In genomic region chr12:76190940-76191339, GRCm38 (mm10) we compare ENCODE assay signal across 9 mouse cellular contexts. TPM values are rescaled to one million over a fixed set of nuclear protein-coding genes. Genes with fewer than 3 reads are reported as not detected.
DNase-seq lines count a peak whose midpoint lies in the region; ATAC-seq lines count a peak whose summit lies in the region.
"Had no signal": no experiment of that assay in that cellular context is flagged by ENCODE, and none has a peak within 500 bp of the region (broad histone marks: within the 10 kb centered on the region; RNA-seq: fewer than 3 reads in every experiment).

No protein-coding gene starts in this region.

- no peak overlapping the region for H3K9ac ChIP-seq in heart, embryonic 11.5 days (ENCODE audit: low read depth, low read length)

- no peak overlapping the region for H3K4me2 ChIP-seq in heart, embryonic 11.5 days

- H3K27me3 ChIP-seq in heart, embryonic 11.5 days (ENCODE audit: control insufficient read depth, insufficient read depth, low read length): no peaks in the 10 kb centered on the region

- 0 out of 2 replicates have a peak, but pooled peaks cover 2% of the 10 kb centered on the region for H3K4me1 ChIP-seq in heart, embryonic 11.5 days (ENCODE audit: control insufficient read depth, insufficient read depth, low read length)

- H3K36me3 ChIP-seq in heart, embryonic 11.5 days (ENCODE audit: control insufficient read depth, insufficient read depth, low read length): no peaks in the 10 kb centered on the region

- H3K27ac ChIP-seq in heart, embryonic 11.5 days (ENCODE audit: low read depth, low read length): no peak overlapping the region

- WGBS in heart, embryonic 11.5 days (ENCODE audit: insufficient replicate concordance): 40% methylated on average over 11 of the region's 11 CpGs

- ATAC-seq in heart, embryonic 11.5 days (replicated peaks; ENCODE audit: insufficient number of reproducible peaks, low FRiP score, low TSS enrichment): no peak
- ATAC-seq in CD4-positive, CD25-positive, alpha-beta regulatory T cell, adult 4 months: peak; percentile 69
- peak; percentile 84 for ATAC-seq in granulocyte monocyte progenitor cell, adult 5-6 weeks (replicated peaks; ENCODE audit: poor library complexity, severe bottlenecking)
- ATAC-seq in neutrophil, adult 5-6 weeks (ENCODE audit: extremely low read depth, insufficient number of reproducible peaks, low FRiP score, poor library complexity, severe bottlenecking): peak; percentile 80; the same call in 1 of the 2 replicates

- no peaks in the 10 kb centered on the region for H3K9me3 ChIP-seq in heart, embryonic 11.5 days (replicated peaks; ENCODE audit: control insufficient read depth, low read length)

- H3K4me3 ChIP-seq in heart, embryonic 11.5 days (ENCODE audit: low read depth, low read length): no peak overlapping the region

- peak; percentile 45 for DNase-seq in heart, adult 8-10 months (ENCODE audit: low spot score)
- peak; percentile 48 for DNase-seq in c-Kit-positive CD71-positive TER-119-negative erythroid progenitor cells, embryonic 14.5 days (ENCODE audit: low read depth)
- peak; percentile 21 to 63 for DNase-seq in layer of hippocampus, postnatal 14 days (ENCODE audit: low spot score in 2 of 2)
- DNase-seq in spleen, postnatal 10 days (ENCODE audit: low spot score in 2 of 2): no peak

RNA-seq across cellular contexts. Expression of gene Esr2, which starts 13.9 kb away (rescaled TPM):
- total RNA-seq in heart, adult 8-10 months (2022): not detected
- polyA plus RNA-seq in heart, embryonic 11.5 days (2014; fragmentation: Nextera tagmentation; extraction: Ambion mirVana): 0.23 and 0.45 TPM in 2 replicates
- not detected for polyA plus RNA-seq in CD4-positive, CD25-positive, alpha-beta regulatory T cell, adult 4 months (2017; shearing (Covaris generic))
- total RNA-seq in granulocyte monocyte progenitor cell, adult 5-6 weeks (2014; fragmentation: Nextera tagmentation): not detected in 2 replicates
- not detected in 2 replicates for total RNA-seq in granulocyte monocyte progenitor cell, adult 5-6 weeks (2017)
- under 1 TPM; 0.12 to 0.21 TPM for total RNA-seq in layer of hippocampus, postnatal 14 days (2021)
- not detected in 2 replicates for total RNA-seq in neutrophil, adult 5-6 weeks (2017)

RNA-seq across cellular contexts. Expression of gene Tex21, which starts 55.6 kb away (rescaled TPM):
- not detected for total RNA-seq in heart, adult 8-10 months (2022)
- not detected in 2 replicates for polyA plus RNA-seq in heart, embryonic 11.5 days (2014; fragmentation: Nextera tagmentation; extraction: Ambion mirVana)
- not detected for polyA plus RNA-seq in CD4-positive, CD25-positive, alpha-beta regulatory T cell, adult 4 months (2017; shearing (Covaris generic))
- not detected in 2 replicates for total RNA-seq in granulocyte monocyte progenitor cell, adult 5-6 weeks (2014; fragmentation: Nextera tagmentation)
- total RNA-seq in granulocyte monocyte progenitor cell, adult 5-6 weeks (2017): not detected in 2 replicates
- not detected for total RNA-seq in layer of hippocampus, postnatal 14 days (2021)
- total RNA-seq in neutrophil, adult 5-6 weeks (2017): not detected in 2 replicates
- total RNA-seq: left cerebral cortex, postnatal 36 days had no signal

Comparison
In these comparisons a context has a peak if more than half of its experiments do, and no peak if none do; other contexts are left out.
1. DNase-seq: peak in heart, adult 8-10 months (single experiment), c-Kit-positive CD71-positive TER-119-negative erythroid progenitor cells, embryonic 14.5 days (single experiment) and layer of hippocampus, postnatal 14 days (2 of 2); none in spleen, postnatal 10 days (0 of 2).